Mouse (Mus musculus): Measurements from ENCODE around the gene Amigo3.

DNA sequence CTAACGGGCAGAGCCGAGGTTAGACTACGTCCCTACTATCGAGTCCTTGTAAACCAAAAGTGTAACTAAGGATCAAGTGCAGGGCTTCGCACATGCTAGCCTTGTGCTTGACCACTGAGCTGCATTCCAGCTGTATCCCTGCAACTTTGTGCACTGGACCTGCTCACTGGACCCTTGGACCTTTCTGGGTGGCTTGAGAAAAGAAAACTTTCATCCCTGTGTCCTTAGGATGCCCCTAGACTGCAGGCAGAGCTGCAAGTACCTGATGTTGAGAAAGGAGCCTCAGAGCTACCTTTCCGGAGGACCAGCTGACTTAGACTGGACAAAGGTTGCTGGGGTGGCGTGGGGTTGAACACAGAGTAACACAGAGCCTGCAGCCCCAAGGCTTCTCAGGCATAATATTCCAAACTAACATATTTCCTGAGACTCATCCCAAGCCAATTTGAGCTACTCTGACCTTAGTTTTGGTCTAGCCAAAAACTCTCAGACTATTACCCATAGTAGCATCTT, 37.7 kb downstream of the Amigo3 start:
- TF ChIP-seq CTCF (IDR thresholded peaks at IDR 0.05; ENCODE audit: extremely low read depth, insufficient read length, insufficient replicate concordance, low read depth, low read length) (no peak), POLR2A (IDR thresholded peaks at IDR 0.05; ENCODE audit: low read depth, low read length) (no peak)

Data from small intestine, adult 2 months (tissue).